Mouse (Mus musculus) kidney, adult 2 months (tissue): ENCODE measurements at regions not wholly inside any gene's neighbourhood (a gene's known extent, or its start where the extent isn't known, plus 50 kb on each side); places are given as distances from the start of the nearest gene placed in this dataset.

ENCODE experiments used
- CTCF ChIP-seq: fragments of 200-500 bp; conservative IDR thresholded peaks from 2 replicates; pipeline ENCODE4 v1.5.1; 2011; ENCODE audit warnings: low read depth, mild to moderate bottlenecking, control low read depth, low read length, moderate library complexity, mixed read lengths; ENCODE audit not compliant: insufficient read depth, insufficient read length
- POLR2A ChIP-seq: fragments of 200-500 bp; IDR thresholded peaks from one replicate; pipeline ENCODE4 v1.6.1; 2011; ENCODE audit warnings: low read depth, low read length, control low read depth

GRCm38 (mm10) chr7:115206479-115207134, 463.1 kb downstream of the Insc start:
- TF ChIP-seq CTCF (no peak), POLR2A (no peak)
